Mouse (Mus musculus) neural tube, embryonic 11.5 days (tissue): ENCODE results near the gene Pld3. TPM values are rescaled to one million over a fixed set of nuclear protein-coding genes. Genes with fewer than 3 reads are reported as not detected.
A peak's percentile ranks its signal among the peaks of the same experiment; 100 is the strongest.

Experiments used
- ATAC-seq: fragments of 200-750 bp; cut with Nextera tagmentation; 2 replicates; pipeline ENCODE4 v1.8.0; 2017; ENCODE audit warnings: moderate number of reproducible peaks, mild to moderate bottlenecking, moderate TSS enrichment, moderate library complexity; ENCODE audit not compliant: insufficient read depth, low FRiP score, low TSS enrichment
- DNase-seq: peaks from one replicate; pipeline ENCODE4 v3.0.0-alpha.2; 2015; ENCODE audit warnings: low spot score
- H3K27ac ChIP-seq: fragments of 300-500 bp; sonication (generic); 2 replicates; pipeline ENCODE4 v1.5.1; 2014; ENCODE audit warnings: low read depth, mild to moderate bottlenecking, low read length
- H3K27me3 ChIP-seq: fragments of 300-500 bp; sonication (generic); 2 replicates; pipeline ENCODE4 v1.6.1; 2014; ENCODE audit warnings: mild to moderate bottlenecking, low read length, mixed read lengths; ENCODE audit not compliant: control insufficient read depth, insufficient read depth
- H3K36me3 ChIP-seq: fragments of 300-500 bp; sonication (generic); 2 replicates; pipeline ENCODE4 v1.6.1; 2014; ENCODE audit warnings: mild to moderate bottlenecking, low read length, moderate library complexity, mixed read lengths; ENCODE audit not compliant: control insufficient read depth, insufficient read depth
- H3K4me1 ChIP-seq: fragments of 300-500 bp; sonication (generic); 2 replicates; pipeline ENCODE4 v1.6.1; 2014; ENCODE audit warnings: low read length, mixed read lengths; ENCODE audit not compliant: control insufficient read depth, insufficient read depth
- H3K4me2 ChIP-seq: fragments of 300-500 bp; sonication (generic); 2 replicates; pipeline ENCODE4 v1.6.1; 2014; ENCODE audit warnings: low read depth, mild to moderate bottlenecking, moderate library complexity
- H3K4me3 ChIP-seq: fragments of 300-500 bp; sonication (generic); 2 replicates; pipeline ENCODE4 v1.5.1; 2014; ENCODE audit warnings: low read depth, low read length
- H3K9ac ChIP-seq: fragments of 300-500 bp; sonication (generic); 2 replicates; pipeline ENCODE4 v1.6.1; 2014; ENCODE audit warnings: mild to moderate bottlenecking, low read length
- H3K9me3 ChIP-seq: fragments of 300-500 bp; sonication (generic); 2 replicates; pipeline ENCODE4 v1.6.1; 2016; ENCODE audit warnings: low read length; ENCODE audit not compliant: control insufficient read depth
- WGBS: fragments of 180-500 bp; shearing (Covaris S2); extraction: QIAGEN DNeasy Blood & Tissue Kit; methylation state at CpG from one replicate; pipeline ENCODE4 v1.1.7; 2014; 5-methylcytosine and 5-hydroxymethylcytosine counted together
- polyA plus RNA-seq: library from polyadenylated mRNA; unstranded; fragments of >200 nt; fragmentation: Nextera tagmentation; extraction: Ambion mirVana; gene quantifications from 2 replicates; pipeline ENCODE4 v1.2.1, GENCODE M21; 2014

The Pld3 gene
- 72.0 and 73.9 TPM in 2 replicates for polyA plus RNA-seq

DNA sequence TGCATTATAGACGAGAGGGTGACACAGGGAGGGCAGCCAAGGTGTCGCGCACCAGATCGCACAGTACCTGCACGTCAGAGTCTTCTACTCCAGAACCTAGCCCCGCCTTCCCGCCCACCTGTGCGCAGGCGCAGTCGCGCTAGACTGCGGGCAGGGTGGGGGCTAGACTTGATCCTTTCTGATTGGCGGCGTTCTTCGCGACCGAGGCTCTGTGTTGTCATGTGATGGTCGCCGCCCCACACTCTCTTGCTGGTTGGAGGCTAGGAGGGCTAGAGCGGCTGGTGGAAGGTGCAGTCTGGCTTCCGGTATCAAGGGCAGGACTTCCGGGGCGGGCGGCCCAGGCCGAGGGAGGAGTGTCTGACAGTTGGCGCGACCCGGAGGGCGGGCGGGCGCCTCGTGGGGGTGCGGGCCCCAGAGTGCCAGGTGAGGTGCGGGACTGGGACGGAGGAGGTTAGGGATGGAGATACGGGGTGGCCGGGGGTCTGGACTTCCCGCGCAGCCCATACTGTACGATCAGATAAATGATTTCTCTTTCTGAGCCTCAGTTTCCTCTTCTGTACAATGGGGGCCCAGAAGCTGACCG lies at the start of gene Pld3, which contains the start of gene 2310022A10Rik:
Gene Pld3, minus strand, starts transcription at position 288 of the 583 bp plus-strand sequence.
Gene 2310022A10Rik, plus strand, starts transcription at position 303 of the 583 bp plus-strand sequence.
- Histone ChIP-seq H3K9ac (peak within 1 kb of the TSS; percentile 62), H3K9me3 (no peaks in the 10 kb centered on the region), H3K4me1 (no peaks in the 10 kb centered on the region; the same call in 1 of the 2 replicates), H3K4me2 (peak within 1 kb of the TSS; percentile 72), H3K27me3 (no peaks in the 10 kb centered on the region), H3K4me3 (peak within 1 kb of the TSS; percentile 71), H3K36me3 (no peaks in the 10 kb centered on the region), H3K27ac (no peak within 1 kb of the TSS)
- ATAC-seq = peak; percentile 99
- WGBS = under 1% methylated on average over 39 of the region's 41 CpGs
- peak; percentile 92 for DNase-seq

DNA sequence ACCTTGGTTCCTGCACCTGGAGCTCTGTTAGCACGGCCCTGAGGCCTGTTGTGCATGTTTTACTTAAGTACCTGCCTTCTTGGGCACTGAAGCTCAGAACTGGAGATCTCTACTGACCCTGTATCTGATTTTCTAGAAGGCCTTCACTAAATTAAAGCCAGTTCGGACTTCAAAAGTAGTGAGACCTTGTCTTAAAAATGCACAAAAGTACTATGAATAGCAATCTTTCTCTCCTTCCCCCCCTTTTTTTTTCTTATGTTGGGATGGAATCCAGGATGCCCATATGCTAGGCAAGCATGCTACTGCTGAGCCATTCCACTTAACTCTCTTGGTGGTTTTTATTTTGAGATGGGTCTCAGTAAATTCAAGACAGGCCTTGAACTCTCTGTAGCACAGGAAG lies 49.1 kb upstream of the Pld3 start:
- Histone ChIP-seq H3K9me3 (no peaks in the 10 kb centered on the region), H3K27me3 (no peaks in the 10 kb centered on the region), H3K4me1 (peaks cover under 1% of the 10 kb centered on the region; the same call in 1 of the 2 replicates), H3K4me2 (no peak overlapping the region), H3K36me3 (no peaks in the 10 kb centered on the region), H3K27ac (no peak overlapping the region), H3K9ac (no peak overlapping the region), H3K4me3 (no peak overlapping the region)
- WGBS = 87% methylated on average over 2 of the region's 2 CpGs
- ATAC-seq (no peak), DNase-seq (no peak)

DNA sequence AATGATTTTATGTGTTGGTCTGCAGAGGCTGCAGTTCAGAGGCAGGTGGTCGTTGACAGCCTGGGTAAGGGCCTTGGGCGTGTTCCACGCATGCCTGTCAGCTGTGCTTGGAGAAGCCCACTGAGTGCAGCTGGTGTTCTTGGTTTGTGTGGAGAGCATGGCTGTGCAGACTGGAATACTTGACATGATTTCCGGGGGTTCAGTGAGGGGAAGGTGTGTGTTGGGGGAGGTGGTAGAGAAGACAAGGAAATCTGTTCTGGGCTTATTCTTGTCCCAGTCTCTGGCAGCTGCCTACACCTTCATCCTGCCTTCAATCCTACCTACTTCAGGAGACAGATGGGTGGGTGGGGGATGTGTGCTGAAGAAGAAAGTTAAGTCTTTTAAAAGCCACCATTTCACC lies 48.6 kb upstream of the Pld3 start:
- ATAC-seq (no peak), DNase-seq (no peak)
- 73% methylated on average over 4 of the region's 4 CpGs for WGBS
- Histone ChIP-seq H3K27ac (no peak overlapping the region), H3K4me3 (no peak overlapping the region), H3K4me1 (no peaks in the 10 kb centered on the region; the same call in 1 of the 2 replicates), H3K4me2 (no peak overlapping the region), H3K27me3 (no peaks in the 10 kb centered on the region), H3K9ac (no peak overlapping the region), H3K9me3 (no peaks in the 10 kb centered on the region), H3K36me3 (no peaks in the 10 kb centered on the region)

DNA sequence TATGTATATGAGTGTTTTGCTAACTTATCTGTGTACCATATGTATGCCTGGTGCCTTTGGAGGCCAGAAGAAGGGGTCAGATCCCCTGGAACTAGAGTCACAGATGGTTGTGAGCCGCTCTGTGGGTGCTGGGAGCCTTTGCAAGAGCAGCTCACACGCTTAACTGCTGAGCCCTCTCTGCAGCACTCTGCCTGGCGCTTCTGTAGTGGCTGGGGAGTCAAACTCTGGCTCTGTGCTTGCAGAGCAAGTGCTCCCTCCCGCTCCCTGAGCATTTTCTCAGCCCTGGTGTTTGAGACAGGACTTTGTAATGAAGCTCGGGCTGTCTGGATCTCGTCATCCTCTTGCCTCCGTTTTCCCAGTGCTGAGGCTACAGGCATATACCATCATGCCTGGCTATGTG lies 45.0 kb upstream of the Pld3 start:
- 90% methylated on average over 7 of the region's 7 CpGs for WGBS
- Histone ChIP-seq H3K9me3 (no peaks in the 10 kb centered on the region), H3K9ac (no peak overlapping the region), H3K27me3 (no peaks in the 10 kb centered on the region), H3K4me1 (peaks cover 7% of the 10 kb centered on the region), H3K36me3 (no peaks in the 10 kb centered on the region), H3K4me2 (no peak overlapping the region), H3K4me3 (no peak overlapping the region), H3K27ac (no peak overlapping the region)
- ATAC-seq (no peak), DNase-seq (no peak)

DNA sequence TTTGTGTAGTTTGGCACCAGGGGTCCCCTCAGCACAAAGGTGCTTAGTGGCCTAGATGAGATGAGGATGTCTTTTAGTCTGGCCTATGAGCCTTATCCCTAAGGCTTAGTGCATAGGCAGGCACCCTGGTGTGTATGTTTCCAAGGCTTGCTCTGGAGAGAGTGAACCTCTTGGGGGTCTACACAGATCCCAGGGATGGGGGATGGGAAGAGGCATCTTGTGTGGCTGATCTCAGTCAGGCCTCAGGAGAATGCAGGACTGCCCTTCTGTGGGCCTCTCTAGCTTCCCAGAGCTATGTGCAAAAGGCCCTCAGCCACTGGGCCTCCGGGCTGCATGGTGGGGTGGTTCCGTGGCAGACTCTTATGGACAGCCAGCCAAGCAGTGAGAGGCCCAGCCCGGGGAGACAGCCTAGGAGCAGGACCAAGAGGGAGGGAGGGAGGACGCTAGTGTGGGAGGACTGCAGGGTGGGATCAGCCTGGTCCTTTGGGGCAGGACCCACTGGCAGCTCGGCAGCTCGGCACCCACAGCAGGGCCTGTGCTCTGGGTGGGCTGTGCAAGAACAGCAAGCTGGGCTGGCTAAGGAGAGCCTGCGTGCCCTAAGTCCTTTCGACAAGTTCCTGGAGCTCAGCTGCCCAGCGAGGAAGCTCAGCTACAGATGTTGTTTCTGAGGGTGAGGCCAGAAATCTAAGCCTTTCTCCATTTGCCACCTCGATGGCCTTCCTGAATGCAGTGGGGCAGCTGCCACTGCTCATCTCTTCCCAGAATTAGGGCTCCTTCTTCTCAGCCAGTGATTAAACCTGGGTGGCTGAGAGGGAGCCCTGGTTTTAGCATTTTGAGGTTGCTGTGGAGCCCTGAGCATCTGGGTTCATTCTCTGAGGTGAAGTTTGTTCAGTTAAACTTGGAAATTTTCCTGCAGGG lies 43.8 kb upstream of the Pld3 start:
- Histone ChIP-seq H3K9me3 (no peaks in the 10 kb centered on the region), H3K4me2 (no peak overlapping the region), H3K27me3 (no peaks in the 10 kb centered on the region), H3K36me3 (no peaks in the 10 kb centered on the region), H3K9ac (no peak overlapping the region), H3K4me3 (no peak overlapping the region), H3K4me1 (peaks cover 11% of the 10 kb centered on the region), H3K27ac (no peak overlapping the region)
- WGBS = 64% methylated on average over 10 of the region's 10 CpGs
- no peak for ATAC-seq
- no peak for DNase-seq

DNA sequence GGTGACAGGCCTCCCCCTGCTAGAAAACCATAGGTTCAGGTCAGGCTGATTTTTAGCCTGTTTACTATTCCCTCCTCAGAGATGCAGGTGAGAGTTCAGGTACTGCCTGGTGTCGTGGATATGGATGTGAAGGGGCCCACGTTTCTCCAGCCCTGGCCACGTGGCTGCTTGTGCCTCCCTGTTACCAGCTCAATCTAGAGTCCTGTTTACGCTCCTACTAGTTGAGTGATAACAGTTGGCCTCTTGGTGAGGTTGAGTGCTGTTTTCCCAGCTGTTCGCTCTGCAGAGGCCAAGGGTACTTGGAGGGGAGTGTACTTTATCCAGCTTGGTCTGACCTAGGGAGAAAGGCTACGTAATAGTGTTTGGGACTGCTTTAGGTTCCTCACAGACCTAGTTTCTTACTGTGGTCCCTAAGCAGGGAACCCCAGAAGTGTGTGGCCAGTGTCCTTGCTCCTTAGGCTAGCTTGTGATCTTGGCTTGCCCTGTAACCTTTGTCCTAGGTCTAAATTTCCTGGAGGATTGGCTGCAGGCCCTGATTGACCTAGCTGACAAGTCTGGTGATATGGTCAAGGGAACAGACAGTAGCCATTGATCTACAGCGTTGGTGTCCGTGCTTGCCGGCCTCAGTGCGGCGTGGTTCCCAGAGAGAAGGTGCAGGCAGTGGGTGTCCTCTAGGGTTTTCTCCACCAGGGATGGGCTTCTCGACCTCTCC lies 40.1 kb upstream of the Pld3 start:
- no peaks in the 10 kb centered on the region for H3K36me3 ChIP-seq
- 62% methylated on average over 12 of the region's 12 CpGs for WGBS
- H3K27ac ChIP-seq = no peak overlapping the region

DNA sequence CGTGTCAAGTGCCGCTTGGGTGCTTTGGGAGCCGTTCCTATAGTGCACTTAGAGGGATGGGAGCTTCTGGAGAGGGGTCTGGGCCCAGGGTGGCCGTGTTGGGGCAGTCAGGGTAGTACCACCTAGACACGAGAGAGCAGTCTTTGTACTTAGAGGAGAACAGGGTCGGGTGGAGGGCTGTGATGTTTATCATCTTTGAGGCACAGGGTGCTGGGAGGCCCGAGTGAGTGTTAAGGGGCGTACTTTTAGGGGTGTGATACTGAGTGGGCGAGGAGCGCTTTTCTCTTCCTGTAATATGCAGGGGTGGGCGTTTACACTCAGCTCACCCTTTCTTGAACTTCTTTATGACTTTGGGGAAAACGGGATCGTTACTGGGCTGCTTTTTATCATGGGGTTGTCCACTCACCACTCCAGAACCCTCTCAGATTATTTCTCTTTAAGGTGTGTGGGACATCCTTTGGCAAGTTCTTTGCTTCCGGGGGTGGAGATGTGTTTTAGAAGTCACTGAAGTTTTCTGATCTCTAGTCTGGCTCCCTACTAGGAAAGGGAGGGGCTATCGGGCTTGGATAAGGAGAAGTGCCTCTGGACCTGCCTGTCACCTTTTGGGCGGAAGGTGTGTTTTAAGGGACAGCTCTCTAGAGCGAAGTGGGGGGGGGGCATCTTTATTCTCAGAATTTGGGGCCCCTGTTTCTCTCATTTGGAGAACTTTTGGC lies 39.4 kb upstream of the Pld3 start:
- ATAC-seq = peak; percentile 82
- Histone ChIP-seq H3K9me3 (no peaks in the 10 kb centered on the region), H3K27me3 (no peaks in the 10 kb centered on the region), H3K9ac (peak overlapping the region; percentile 80), H3K27ac (peak overlapping the region; percentile 97), H3K4me2 (peak overlapping the region; percentile 57), H3K4me1 (peaks cover 11% of the 10 kb centered on the region), H3K4me3 (peak overlapping the region; percentile 67), H3K36me3 (no peaks in the 10 kb centered on the region)
- 2% methylated on average over 17 of the region's 17 CpGs for WGBS
- no peak for DNase-seq

More for the DNA sequence above, 40.1 kb upstream of the Pld3 start:
- Histone ChIP-seq H3K4me3 (peak overlapping the region; percentile 67), H3K9ac (peak overlapping the region; percentile 80; the same call in 1 of the 2 replicates), H3K27me3 (no peaks in the 10 kb centered on the region), H3K4me2 (peak overlapping the region; percentile 57), H3K4me1 (peaks cover 11% of the 10 kb centered on the region), H3K9me3 (no peaks in the 10 kb centered on the region)
- ATAC-seq (no peak), DNase-seq (no peak)
